Mouse (Mus musculus) gastrocnemius, postnatal 25 days (tissue): ENCODE measurements around the gene Nrn1. TPM values are rescaled to one million over a fixed set of nuclear protein-coding genes. Genes with fewer than 3 reads are reported as not detected.
A peak's percentile ranks its signal among the peaks of the same experiment; 100 is the strongest.

ENCODE experiments used
- DNase-seq: peaks from one replicate; pipeline ENCODE4 v3.0.0; 2022
- long read RNA-seq, 2 experiments: library from polyadenylated mRNA; stranded (forward); transcript quantifications; one replicate each; pipeline ENCODE4 v2.0.0; 2021
- total RNA-seq, 2 experiments: library from RNA; stranded (reverse); gene quantifications; 1 replicate in 1 of 2; 2 replicates in 1 of 2; pipeline ENCODE4 v1.2.3; 2021

The Nrn1 gene
- total RNA-seq = 1 to 10 TPM; 1.2 to 1.5 TPM
- long read RNA-seq, experiment 1, partial matches to known transcripts = 0 of 1 reads
- long read RNA-seq, experiment 1, other reads (novel, unspliced or antisense) = 0 of 1 reads
- long read RNA-seq, experiment 2, partial matches to known transcripts = 0 of 3 reads
- long read RNA-seq, experiment 2, other reads (novel, unspliced or antisense) = 2 of 3 reads

DNA sequence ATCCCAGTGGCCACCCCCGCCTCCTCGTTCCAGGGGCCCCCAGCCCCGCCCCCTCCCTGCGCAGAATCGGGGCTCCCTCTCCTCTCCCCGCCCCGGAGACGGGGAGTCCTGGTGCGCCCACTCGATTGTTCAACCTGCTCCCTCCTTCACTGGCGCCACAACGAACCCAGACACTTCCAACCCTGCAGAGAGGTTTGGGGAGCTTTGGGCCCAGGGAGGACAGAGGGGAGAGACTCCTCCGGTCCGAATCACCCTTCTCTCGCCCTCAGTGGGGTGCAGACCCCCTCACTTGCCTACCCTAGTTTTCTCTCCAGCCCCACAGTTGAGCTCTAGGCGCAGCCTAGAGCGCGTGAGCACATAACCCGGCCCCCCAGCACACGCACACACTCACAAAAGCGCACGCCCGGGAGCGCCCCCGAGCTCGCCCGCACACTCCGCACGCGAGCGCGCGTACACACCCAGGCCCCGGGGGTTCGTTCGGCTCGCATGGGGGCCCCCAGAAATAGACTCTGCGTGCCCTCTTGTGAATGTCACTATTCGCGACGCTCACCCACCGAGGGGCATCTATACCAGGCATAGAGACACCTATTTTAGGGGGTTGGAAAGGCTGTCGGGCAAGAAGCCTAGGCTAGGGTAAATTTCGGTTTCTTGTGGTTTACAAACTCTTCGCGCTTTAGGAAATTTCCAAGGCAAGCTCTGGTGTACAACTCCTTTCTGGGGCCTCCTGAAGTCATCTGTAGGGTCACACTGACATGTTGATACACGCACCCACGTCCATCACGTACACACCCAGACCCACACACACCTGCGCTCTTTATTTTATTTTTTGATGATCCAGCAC lies at the start of gene Nrn1:
Gene Nrn1 (minus strand): TSS at position 401 of the 841 bp plus-strand sequence.
- DNase-seq = no peak

DNA sequence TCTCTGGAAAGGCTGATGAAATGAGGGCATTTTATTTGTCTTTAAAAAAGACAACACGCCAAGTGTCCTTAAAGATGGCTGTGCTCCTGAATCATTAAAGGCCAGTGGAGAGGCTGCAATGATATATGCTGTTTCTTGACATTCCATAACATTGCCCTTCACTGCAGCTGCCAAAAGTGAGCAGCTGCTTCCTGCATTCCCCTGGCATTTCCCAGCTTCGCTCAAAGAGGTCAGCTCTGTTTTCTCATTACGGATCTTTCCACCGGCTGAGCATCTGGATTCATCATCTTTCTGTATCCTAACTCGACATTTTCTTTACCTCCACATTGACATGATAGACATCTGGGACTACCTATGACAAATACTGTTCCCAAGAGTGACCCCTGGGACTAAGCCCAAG lies 44.7 kb upstream of the Nrn1 start:
- no peak for DNase-seq

GRCm38 (mm10) chr13:36766801-36767200 lies 31.9 kb upstream of the Nrn1 start:
- DNase-seq = no peak

DNA sequence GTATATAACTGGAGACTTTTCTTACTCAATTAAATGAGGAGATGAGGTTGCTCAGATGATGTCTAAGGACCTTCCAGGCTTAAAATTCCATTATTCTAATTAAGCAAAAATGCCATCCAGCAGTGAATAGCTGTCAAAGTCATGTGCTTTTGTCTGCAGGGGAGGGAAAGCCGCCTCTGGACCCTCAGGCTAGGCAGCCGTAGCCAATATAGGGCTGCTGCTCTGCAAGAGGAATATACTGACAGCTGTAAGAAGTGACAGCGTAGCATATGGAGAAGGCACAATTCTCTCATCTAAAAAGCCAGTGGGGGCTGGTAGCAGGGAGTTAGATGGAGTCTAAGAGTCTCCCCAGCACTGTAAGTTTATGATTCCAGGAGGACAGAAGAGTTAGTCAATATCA lies 16.9 kb upstream of the Nrn1 start:
- DNase-seq = no peak

GRCm38 (mm10) chr13:36750056-36750455 lies 15.1 kb upstream of the Nrn1 start:
- DNase-seq = no peak

DNA sequence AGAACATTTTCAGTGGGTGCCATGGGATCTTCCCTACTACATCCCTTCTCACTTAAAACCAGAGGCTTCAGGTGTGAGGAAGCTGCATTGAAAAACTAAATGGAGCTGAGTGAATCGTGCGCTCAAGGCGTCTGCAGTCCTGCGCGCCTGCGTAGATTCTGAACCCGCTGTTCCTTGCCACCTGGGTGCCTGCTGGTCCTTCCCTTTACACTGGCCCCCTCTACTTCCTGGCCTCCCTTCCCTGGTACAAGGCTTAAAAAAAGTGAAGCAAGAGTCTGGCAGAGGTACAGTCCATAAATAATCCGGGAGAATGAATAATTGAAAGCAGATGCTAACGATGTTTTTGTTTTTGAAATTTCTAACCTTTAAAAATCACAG lies 1.7 kb upstream of the Nrn1 start:
- no peak for DNase-seq

GRCm38 (mm10) chr13:36735901-36736618 lies 1.1 kb upstream of the Nrn1 start:
- DNase-seq = peak; percentile 61

DNA sequence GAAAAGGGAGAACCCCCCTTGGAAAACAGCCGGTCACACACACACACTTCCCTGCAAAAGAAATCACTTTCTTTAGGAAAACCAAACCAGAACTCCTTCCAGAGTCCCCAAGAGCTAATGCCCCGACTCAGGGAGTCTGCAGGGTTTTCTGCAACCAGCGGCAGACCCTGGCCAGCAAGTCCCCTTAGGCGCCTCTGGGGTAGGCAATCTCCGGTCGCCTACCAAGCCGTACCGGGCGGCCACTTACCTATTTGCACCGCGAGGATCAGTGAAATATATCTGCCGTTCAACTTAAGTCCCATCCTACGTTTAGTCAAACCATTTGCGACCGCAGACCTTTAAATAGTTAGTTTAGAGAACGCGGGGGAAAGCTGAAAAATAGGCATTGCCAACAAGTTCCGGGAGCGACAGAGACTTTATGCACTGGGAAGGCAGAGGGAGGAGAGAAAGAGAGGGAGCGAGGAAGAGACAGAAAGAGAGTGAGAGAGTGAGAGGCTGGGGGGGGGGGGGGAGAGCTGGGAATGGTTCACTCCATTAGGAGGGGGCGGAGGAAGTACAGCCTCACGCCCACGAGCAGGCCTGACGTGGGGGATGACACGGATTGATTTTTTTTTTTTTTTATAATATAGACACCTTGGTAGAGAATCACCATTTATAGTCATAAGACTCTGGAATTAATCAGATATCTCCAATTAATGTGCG lies 791 bp downstream of the Nrn1 start:
- no peak for DNase-seq

DNA sequence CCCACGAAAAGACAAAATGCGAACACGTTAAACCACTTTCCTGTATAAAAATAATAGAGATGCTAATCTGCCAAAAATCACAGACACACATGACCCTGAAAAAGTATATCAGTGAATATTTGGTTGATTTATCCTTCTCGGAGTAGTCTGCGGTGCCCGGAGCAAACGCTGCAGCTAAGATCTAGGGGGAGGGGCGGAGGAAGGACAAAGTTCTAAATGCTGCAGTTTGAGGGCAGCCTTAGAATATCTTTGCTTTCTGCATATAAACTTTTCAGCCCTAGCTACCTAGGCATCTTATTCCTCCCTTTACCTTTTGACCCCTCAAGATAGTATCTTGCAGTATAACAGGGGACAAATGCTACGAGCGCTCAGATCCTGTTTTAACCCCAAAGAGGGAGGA lies 1.4 kb downstream of the Nrn1 start:
- no peak for DNase-seq

GRCm38 (mm10) chr13:36732891-36733490 lies 1.9 kb downstream of the Nrn1 start:
- no peak for DNase-seq

DNA sequence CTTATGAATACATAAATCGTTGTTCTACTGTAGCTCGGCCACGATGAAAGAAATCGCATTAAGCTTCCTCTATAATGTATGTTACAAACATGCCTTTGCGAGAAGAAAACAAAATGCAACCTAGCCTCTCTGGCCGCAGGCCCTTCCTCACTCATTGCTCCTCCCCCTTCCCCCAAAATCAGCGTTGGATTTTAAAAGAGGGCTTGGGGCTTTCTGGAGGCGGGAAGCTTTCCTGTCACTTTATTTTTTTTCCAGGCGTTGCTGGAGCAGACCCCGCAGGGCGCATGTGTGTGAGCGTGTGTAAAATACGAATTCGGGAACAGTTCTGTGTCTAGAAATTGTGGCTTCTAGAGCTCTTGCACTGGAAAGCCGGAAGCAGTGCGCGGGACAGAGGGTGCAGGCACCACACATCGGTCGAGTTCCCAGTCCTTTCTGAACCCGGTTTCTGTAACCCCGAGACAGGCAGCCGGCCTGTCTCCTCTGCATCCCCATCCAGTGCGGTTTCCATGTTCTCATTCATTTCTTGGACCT lies 2.9 kb downstream of the Nrn1 start:
- DNase-seq = no peak

- no peak for DNase-seq
Observed at GRCm38 (mm10) chr13:36731016-36731930, 3.7 kb downstream of the Nrn1 start.

- DNase-seq = no peak
Observed at GRCm38 (mm10) chr13:36730341-36730761, 4.6 kb downstream of the Nrn1 start.

- no peak for DNase-seq
Observed at GRCm38 (mm10) chr13:36729731-36730340, 5.1 kb downstream of the Nrn1 start.

DNA sequence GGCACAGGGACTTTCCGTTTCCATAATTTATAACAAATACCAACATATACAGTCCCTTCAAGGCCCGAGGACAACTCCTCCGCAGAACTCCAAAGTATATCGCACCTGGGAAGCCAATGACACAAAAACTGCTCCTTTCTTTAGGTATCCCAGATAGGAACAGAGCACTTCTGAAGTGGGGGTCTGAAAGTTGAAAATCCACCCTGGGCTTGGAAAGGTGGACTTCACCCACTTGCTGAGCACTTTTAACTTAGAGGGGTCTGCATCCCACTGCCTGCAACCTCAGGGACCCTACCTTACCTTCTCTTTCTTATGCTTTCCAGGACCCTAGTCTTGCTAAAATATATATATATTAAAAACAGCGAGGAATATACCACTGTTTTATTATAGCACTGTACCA lies 6.4 kb downstream of the Nrn1 start:
- DNase-seq = no peak

DNA sequence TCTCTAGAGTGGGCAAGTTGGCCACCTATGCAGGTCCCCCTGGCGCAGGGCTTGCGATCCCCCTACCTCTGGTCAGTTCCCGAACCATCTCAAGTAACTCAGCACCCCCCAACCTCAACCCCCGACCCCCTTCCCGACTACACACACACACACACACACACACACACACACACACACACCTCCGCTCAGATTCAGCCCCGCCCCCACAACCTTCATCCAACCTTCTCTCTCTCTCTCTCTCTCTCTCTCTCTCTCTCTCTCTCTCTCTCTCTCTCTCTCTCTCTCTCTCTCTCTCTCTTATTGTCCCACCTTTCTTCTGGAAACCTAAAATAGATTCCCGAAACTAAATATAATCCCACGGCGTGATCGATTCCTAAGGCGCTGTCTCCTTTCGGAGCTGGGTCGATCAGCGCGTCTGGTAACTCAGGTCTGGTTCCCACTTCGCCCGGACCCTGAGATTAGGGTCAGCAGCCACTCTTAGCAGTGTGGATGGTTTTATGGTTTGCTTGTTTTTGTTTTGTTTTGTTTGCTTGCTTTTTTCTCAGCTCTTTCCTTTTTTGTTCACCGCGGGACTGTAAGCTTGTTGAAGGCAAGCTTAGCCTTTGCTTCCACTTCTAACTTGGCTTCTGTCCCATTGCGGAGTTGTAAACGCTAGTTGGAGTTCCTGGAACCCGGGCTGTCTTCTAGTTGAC lies 7.0 kb downstream of the Nrn1 start:
- no peak for DNase-seq

DNA sequence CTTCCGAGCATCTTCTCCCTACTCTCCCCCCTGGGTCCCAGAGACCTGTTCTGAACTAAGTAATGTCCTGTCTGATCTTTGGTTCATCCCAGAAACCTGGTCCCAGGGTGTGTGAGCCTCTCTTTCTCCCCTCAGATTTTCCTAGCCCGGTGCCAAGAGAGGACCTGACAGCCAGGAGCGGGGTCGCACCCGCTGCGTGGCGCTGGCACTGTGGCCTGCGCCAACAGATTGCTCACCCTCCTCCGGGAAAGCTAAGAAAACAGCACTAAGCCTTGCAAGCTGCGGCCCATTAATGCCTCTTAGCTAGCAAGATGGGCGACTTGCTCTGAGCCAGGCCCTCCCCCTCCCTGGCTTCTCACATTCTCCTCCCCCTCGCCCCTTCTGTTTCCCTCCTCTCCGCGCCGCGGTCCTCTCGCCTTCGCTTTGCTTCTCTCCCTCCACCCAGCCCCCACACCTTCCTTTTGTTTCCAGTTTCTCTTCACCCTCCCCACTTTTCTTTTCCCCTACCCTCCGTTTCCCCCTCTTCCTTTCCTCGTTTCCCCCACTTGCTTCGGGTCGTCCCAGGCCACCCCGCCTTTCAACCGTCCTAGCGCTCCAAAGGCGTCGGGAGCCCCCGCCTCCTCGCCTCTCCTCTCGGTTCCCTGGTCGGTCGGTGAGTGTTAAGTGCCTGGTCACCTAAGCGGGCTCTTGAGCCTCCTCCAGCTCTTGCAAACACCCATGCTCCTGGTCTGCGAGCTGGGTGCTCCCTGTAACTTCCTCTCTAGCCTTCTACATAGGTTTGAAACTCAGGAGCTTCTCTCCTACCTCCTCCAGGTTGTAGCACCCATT lies 7.8 kb downstream of the Nrn1 start:
- no peak for DNase-seq

GRCm38 (mm10) chr13:36726551-36726950 lies 8.4 kb downstream of the Nrn1 start:
- DNase-seq = no peak

GRCm38 (mm10) chr13:36725881-36726280 lies 9.1 kb downstream of the Nrn1 start:
- DNase-seq = no peak
